Mouse (Mus musculus) cerebellum, adult (tissue): ENCODE data around the gene Map4k2.

Experiments used
- ATAC-seq: cut with Nextera tagmentation; 2 replicates; pipeline ENCODE4 v1.9.2; 2017; ENCODE audit warnings: mild to moderate bottlenecking, moderate library complexity, mixed read lengths; ENCODE audit not compliant: insufficient number of reproducible peaks, low FRiP score, low TSS enrichment

Map4k2 gene

GRCm38 (mm10) chr19:6342276-6342933, 1.5 kb downstream of the Map4k2 start:
- ATAC-seq: no peak

GRCm38 (mm10) chr19:6343066-6343925, 2.4 kb downstream of the Map4k2 start:
- ATAC-seq: no peak

DNA sequence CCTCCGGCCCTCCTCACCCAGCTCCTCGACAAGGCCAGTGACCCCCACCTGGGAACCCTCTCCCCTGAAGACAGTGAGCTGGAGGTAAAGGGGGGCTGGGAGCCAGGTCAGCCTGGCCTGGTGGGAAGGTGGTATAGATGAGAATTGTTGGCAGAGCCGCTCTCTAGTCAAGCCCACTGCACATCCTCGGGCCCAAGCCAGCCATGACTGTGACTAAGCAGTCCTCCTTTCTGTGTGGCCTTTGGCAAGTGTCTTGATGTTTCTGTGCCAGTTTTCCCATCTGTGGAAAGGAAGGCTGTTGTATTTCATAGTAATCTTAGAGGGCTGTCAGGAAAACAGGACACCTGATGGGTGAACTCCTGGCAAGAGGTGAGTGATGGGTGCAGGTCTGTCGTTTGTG, 3.1 kb downstream of the Map4k2 start:
- no peak for ATAC-seq

DNA sequence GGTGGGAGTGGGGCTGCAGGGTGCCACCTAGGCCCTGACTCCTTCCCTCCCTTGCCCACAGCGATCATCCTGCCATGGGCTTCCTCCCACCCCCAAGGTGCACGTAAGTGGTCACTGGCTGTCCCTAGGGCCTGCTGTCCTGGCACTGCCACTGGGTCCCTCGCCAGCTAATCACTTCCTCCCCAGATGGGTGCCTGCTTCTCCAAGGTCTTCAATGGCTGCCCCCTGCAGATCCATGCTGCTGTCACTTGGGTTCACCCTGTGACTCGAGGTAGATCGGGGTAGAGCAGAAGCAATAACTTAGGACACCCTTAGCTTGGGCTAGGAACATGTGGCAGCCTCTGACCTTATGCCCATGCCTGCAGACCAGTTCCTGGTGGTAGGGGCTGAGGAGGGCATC, 5.1 kb downstream of the Map4k2 start:
- no peak for ATAC-seq

DNA sequence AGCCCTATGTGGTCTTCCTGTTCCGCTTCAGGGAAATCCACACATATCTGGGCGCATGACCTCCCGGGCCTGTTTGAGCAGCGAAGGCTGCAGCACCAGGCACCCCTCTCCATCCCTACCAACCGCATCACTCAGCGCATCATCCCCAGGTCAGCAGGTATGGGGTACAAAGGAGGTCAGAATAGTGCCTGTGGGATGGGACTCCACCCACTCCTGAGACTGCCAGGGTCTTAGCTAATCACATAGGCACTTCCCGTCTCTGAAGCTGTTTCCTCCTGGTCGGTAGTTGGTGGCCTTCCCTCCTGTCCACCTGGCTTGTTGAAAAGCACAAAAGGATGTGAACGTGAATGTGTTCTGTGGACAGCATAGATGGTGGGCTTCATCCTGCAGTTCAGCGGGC, 5.7 kb downstream of the Map4k2 start:
- ATAC-seq: no peak

DNA sequence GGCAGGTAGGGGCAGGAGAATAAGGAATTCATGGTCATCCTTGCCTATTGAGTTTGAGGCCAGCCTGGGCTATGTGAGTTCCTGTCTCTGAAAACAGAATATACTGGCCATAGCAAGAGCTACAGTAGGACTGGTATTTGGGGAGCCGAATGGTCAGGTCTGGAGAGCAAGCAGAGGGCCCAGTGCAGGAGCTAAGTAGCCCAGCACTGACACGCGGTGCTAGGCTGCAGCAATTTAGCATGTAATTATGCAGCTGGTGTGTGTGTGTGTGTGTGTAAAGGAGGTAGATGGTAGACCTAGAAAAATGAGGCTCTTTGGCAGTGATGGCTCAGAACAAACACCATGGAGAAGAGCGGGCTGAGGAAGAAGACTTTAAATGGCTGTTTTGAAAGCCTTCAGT, 6.7 kb downstream of the Map4k2 start:
- ATAC-seq: no peak

DNA sequence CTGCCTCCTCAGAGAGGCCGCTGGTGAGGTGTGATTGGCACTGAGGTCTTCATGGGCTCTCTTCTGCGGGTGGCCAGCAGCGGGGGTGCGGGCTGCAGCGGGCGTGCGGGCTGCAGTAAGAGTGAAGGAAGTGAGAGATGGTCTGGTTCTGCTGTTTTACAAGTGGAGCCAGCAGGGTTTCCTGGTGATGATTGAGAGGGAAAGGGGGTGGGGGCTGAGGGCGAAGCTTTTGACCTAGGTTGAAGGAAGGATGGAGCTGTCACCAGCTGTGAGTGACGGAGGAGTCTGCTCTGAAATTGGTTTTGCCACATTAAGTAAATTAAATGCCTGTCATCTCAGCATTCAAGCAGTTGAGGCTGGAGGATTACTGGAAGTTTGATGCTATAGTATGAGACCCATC, 7.8 kb downstream of the Map4k2 start:
- ATAC-seq: no peak

DNA sequence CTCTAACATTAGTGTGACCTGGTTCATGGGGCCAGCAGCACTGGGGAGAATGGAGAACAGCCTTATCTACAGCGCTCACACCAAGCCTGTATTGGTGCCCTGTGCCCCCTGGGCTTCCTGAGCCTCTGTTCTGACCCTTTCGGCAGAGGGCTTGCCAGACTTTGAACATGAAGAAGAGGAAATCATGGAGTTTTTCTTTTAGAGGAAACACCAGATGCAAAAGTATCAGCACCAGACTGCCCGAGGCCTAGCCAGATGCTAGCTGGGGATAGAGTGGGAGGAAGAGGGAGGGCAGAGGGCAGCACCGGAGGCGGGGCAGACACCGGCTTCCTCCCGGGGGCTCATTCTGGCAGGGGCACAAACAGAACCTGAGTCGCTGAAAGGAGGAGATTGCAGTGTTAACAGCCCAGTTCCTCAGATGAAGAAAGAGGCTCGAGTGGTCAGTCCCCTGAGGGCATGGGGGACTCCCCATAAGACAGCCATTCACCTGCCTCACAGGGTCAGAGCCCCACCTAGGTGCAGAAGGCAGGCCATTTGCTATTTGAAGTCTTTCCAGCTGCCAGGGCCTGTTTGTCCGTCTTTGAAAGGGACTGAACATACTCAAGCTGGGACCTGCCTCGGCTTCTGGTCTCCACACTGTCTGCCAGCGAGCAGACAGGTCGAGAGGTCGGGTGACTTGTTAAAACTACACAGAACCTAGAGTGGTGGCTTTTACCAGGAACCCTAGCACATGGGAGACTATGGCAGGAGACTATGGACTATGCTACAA, 8.5 kb downstream of the Map4k2 start:
- ATAC-seq: no peak

GRCm38 (mm10) chr19:6351431-6352106, 10.6 kb downstream of the Map4k2 start:
- ATAC-seq: no peak

DNA sequence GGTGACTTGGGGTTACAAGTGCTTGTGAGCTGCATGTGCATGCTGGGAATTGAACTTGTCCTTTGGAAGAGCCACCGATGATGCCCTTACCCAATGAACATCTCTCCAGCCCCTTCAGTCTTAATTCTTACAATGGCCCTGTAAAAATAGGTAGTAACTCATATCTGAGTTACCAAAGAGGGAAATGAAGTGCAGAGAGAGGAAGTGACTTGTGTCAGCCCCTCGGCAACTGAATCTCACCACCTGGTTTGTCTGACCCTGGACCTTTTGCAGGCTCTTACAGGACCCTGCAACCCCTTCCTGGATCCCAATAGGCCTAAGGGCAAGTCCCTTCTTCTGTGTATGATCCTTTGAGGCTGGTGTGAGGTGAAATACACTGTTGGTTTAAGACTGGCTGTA, 11.2 kb downstream of the Map4k2 start:
- no peak for ATAC-seq

- no peak for ATAC-seq
These were observed 13.1 kb downstream of the Map4k2 start for GRCm38 (mm10) chr19:6354030-6354429.

DNA sequence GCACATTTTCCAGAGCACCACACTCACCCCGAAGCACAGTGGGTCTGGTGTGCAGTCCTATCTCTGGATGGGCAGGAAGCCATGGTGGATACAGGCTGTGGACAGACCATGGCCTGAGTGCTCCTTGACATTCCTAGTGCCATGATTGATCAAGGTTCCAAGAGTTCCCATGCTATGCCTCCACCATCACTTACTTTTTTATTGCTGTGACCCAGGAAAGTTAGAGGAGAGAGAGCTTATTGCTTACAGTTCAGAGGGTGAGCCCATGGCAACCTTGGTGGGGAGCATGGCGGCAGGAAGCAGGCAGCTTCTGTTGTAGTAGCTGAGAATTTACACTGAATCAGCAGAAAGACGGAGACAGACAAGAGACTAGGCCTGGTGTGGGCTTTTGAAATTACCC, 20.4 kb downstream of the Map4k2 start:
- ATAC-seq: no peak

- no peak; the same call in 1 of the 2 replicates for ATAC-seq
These were observed 22.1 kb downstream of the Map4k2 start for GRCm38 (mm10) chr19:6363091-6363410.

- ATAC-seq: peak; percentile 91
These were observed 22.7 kb downstream of the Map4k2 start, which contains the start of gene Sf1 for GRCm38 (mm10) chr19:6363411-6364240. Gene Sf1, plus strand, starts transcription at chr19:6363690.

GRCm38 (mm10) chr19:6364317-6364725, 23.4 kb downstream of the Map4k2 start:
- ATAC-seq: peak; percentile 28; the same call in 1 of the 2 replicates

- ATAC-seq: no peak
These were observed 23.9 kb downstream of the Map4k2 start for GRCm38 (mm10) chr19:6364842-6365241.

- ATAC-seq: no peak
These were observed 29.2 kb downstream of the Map4k2 start for GRCm38 (mm10) chr19:6370175-6370574.

DNA sequence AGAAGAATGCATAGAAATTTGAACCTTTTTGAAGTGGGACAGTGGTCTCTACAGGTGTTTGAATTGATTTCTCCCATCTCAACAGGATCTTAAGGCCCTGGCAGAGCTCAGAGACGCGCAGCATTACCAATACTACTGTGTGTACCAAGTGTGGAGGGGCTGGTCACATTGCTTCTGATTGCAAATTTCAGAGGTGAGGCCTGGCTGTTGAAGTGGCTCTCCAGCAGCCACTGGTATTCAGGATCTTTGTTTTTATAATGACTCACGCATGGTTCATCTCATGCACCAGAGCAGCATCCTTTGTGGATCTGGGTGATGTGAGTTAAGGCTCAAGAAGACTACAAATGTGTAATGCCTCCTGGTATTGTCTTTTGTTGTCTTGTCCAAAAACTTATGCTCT, 31.5 kb downstream of the Map4k2 start:
- no peak for ATAC-seq

GRCm38 (mm10) chr19:6373539-6374400, 32.8 kb downstream of the Map4k2 start:
- ATAC-seq: 0 out of 2 replicates have a peak, but pooled peaks have one; percentile 20
